Mouse (Mus musculus): ENCODE results near the gene Mtf1. TPM values are rescaled to one million over a fixed set of nuclear protein-coding genes. Genes with fewer than 3 reads are reported as not detected.

Gene Mtf1
- polyA plus RNA-seq, 1 experiment from 2014 or later = 10.6 TPM

GRCm38 (mm10) chr4:124861283-124862188 lies 59.6 kb downstream of the Mtf1 start, which contains the start of gene Maneal:
Gene Maneal, minus strand, starts transcription at chr4:124862171.
- H3K9me3 ChIP-seq (ENCODE audit: control insufficient read depth, low read length) = no peaks in the 10 kb centered on the region
- no peak within 1 kb of the TSS; the same call in 1 of the 2 replicates for H3K9ac ChIP-seq (ENCODE audit: low read length)
- DNase-seq (ENCODE audit: low spot score) = no peak
- peak within 1 kb of the TSS; percentile 58 for H3K4me2 ChIP-seq (replicated peaks; ENCODE audit: low read depth)
- H3K36me3 ChIP-seq (ENCODE audit: control insufficient read depth, insufficient read depth, low read length) = no peaks in the 10 kb centered on the region
- H3K27me3 ChIP-seq (ENCODE audit: control insufficient read depth, insufficient read depth, low read length) = peaks cover 2% of the 10 kb centered on the region; the same call in 1 of the 2 replicates
- peak; percentile 16; the same call in 1 of the 2 replicates for ATAC-seq (ENCODE audit: low FRiP score, low TSS enrichment)
- no peak within 1 kb of the TSS for H3K27ac ChIP-seq (replicated peaks)
- no peaks in the 10 kb centered on the region for H3K4me1 ChIP-seq (replicated peaks; ENCODE audit: control insufficient read depth, insufficient read depth)
- 5% methylated on average over 44 of the region's 77 CpGs for WGBS
- TF ChIP-seq CTCF (IDR thresholded peaks at IDR 0.05; ENCODE audit: low read depth) (no peak), EP300 (optimal IDR thresholded peaks at IDR 0.05) (no peak)
- H3K4me3 ChIP-seq (ENCODE audit: low read depth, low read length) = peak within 1 kb of the TSS; percentile 40

GRCm38 (mm10) chr4:124872719-124873118 lies 70.8 kb downstream of the Mtf1 start:
- TF ChIP-seq CTCF (IDR thresholded peaks at IDR 0.05; ENCODE audit: low read depth) = peak; percentile 40
- no peak for TF ChIP-seq EP300 (optimal IDR thresholded peaks at IDR 0.05)
- H3K4me2 ChIP-seq (replicated peaks; ENCODE audit: low read depth) = no peak overlapping the region
- no peaks in the 10 kb centered on the region for H3K4me1 ChIP-seq (replicated peaks; ENCODE audit: control insufficient read depth, insufficient read depth)
- 88% methylated on average over 1 of the region's 1 CpGs for WGBS
- no peak for DNase-seq (ENCODE audit: low spot score)
- no peak overlapping the region for H3K9ac ChIP-seq (ENCODE audit: low read length)
- H3K4me3 ChIP-seq (ENCODE audit: low read depth, low read length) = no peak overlapping the region
- no peaks in the 10 kb centered on the region for H3K9me3 ChIP-seq (ENCODE audit: control insufficient read depth, low read length)
- H3K27ac ChIP-seq (replicated peaks) = no peak overlapping the region
- no peaks in the 10 kb centered on the region for H3K36me3 ChIP-seq (ENCODE audit: control insufficient read depth, insufficient read depth, low read length)
- ATAC-seq (ENCODE audit: low FRiP score, low TSS enrichment) = no peak
- H3K27me3 ChIP-seq (ENCODE audit: control insufficient read depth, insufficient read depth, low read length) = no peaks in the 10 kb centered on the region

GRCm38 (mm10) chr4:124880599-124880998 lies 78.7 kb downstream of the Mtf1 start, which contains the start of gene Epha10:
Gene Epha10, plus strand, starts transcription at chr4:124880899.
- H3K4me3 ChIP-seq (ENCODE audit: low read depth, low read length) = peak within 1 kb of the TSS; percentile 13; the same call in 1 of the 2 replicates
- H3K4me1 ChIP-seq (replicated peaks; ENCODE audit: control insufficient read depth, insufficient read depth) = no peaks in the 10 kb centered on the region
- peak within 1 kb of the TSS; percentile 34; the same call in 1 of the 2 replicates for H3K4me2 ChIP-seq (replicated peaks; ENCODE audit: low read depth)
- no peak for TF ChIP-seq CTCF (IDR thresholded peaks at IDR 0.05; ENCODE audit: low read depth)
- no peak for TF ChIP-seq EP300 (optimal IDR thresholded peaks at IDR 0.05)
- no peaks in the 10 kb centered on the region for H3K36me3 ChIP-seq (ENCODE audit: control insufficient read depth, insufficient read depth, low read length)
- H3K27me3 ChIP-seq (ENCODE audit: control insufficient read depth, insufficient read depth, low read length) = peaks cover 14% of the 10 kb centered on the region; the same call in 1 of the 2 replicates
- no peaks in the 10 kb centered on the region for H3K9me3 ChIP-seq (ENCODE audit: control insufficient read depth, low read length)
- ATAC-seq (ENCODE audit: low FRiP score, low TSS enrichment) (no peak), DNase-seq (ENCODE audit: low spot score) (no peak)
- no peak within 1 kb of the TSS for H3K9ac ChIP-seq (ENCODE audit: low read length)
- H3K27ac ChIP-seq (replicated peaks) = no peak within 1 kb of the TSS
- 3% methylated on average over 11 of the region's 11 CpGs for WGBS

GRCm38 (mm10) chr4:124881341-124881908 lies 79.5 kb downstream of the Mtf1 start:
- Histone ChIP-seq H3K27ac (replicated peaks) (no peak overlapping the region), H3K27me3 (ENCODE audit: control insufficient read depth, insufficient read depth, low read length) (peaks cover 14% of the 10 kb centered on the region; the same call in 1 of the 2 replicates), H3K9ac (ENCODE audit: low read length) (no peak overlapping the region), H3K9me3 (ENCODE audit: control insufficient read depth, low read length) (no peaks in the 10 kb centered on the region), H3K4me1 (replicated peaks; ENCODE audit: control insufficient read depth, insufficient read depth) (no peaks in the 10 kb centered on the region), H3K4me2 (replicated peaks; ENCODE audit: low read depth) (peak overlapping the region; percentile 34; the same call in 1 of the 2 replicates), H3K36me3 (ENCODE audit: control insufficient read depth, insufficient read depth, low read length) (no peaks in the 10 kb centered on the region), H3K4me3 (ENCODE audit: low read depth, low read length) (peak overlapping the region; percentile 13; the same call in 1 of the 2 replicates)
- DNase-seq (ENCODE audit: low spot score) (no peak), ATAC-seq (ENCODE audit: low FRiP score, low TSS enrichment) (peak; percentile 66)
- no peak for TF ChIP-seq CTCF (IDR thresholded peaks at IDR 0.05; ENCODE audit: low read depth)
- no peak for TF ChIP-seq EP300 (optimal IDR thresholded peaks at IDR 0.05)
- 1% methylated on average over 36 of the region's 37 CpGs for WGBS

- no peaks in the 10 kb centered on the region for H3K36me3 ChIP-seq (ENCODE audit: control insufficient read depth, insufficient read depth, low read length)
- H3K27me3 ChIP-seq (ENCODE audit: control insufficient read depth, insufficient read depth, low read length) = peaks cover 14% of the 10 kb centered on the region; the same call in 1 of the 2 replicates
- H3K27ac ChIP-seq (replicated peaks) = no peak overlapping the region
- TF ChIP-seq EP300 (optimal IDR thresholded peaks at IDR 0.05) = no peak
- no peak for TF ChIP-seq CTCF (IDR thresholded peaks at IDR 0.05; ENCODE audit: low read depth)
- no peak for ATAC-seq (ENCODE audit: low FRiP score, low TSS enrichment)
- no peaks in the 10 kb centered on the region for H3K4me1 ChIP-seq (replicated peaks; ENCODE audit: control insufficient read depth, insufficient read depth)
- no peak overlapping the region for H3K4me2 ChIP-seq (replicated peaks; ENCODE audit: low read depth)
- DNase-seq (ENCODE audit: low spot score) = peak; percentile 61
- no peak overlapping the region for H3K4me3 ChIP-seq (ENCODE audit: low read depth, low read length)
- H3K9ac ChIP-seq (ENCODE audit: low read length) = no peak overlapping the region
- WGBS = 1% methylated on average over 32 of the region's 37 CpGs
- no peaks in the 10 kb centered on the region for H3K9me3 ChIP-seq (ENCODE audit: control insufficient read depth, low read length)
These were observed 80.3 kb downstream of the Mtf1 start for GRCm38 (mm10) chr4:124882151-124882729.
